Mouse (Mus musculus) gastrocnemius, postnatal 14 days (tissue): ENCODE results near the gene Mlxipl. TPM values are rescaled to one million over a fixed set of nuclear protein-coding genes. Genes with fewer than 3 reads are reported as not detected.
A peak's percentile ranks its signal among the peaks of the same experiment; 100 is the strongest.

Experiments
- DNase-seq: peaks from one replicate; pipeline ENCODE4 v3.0.0; 2021; ENCODE audit warnings: mixed read lengths
- intact Hi-C: fragments of 180-260 bp; cut with DNase I; formaldehyde crosslinking; loops from one replicate; pipeline ENCODE4 v1.15.1; 2025; ENCODE audit warnings: low total_unique reads
- total RNA-seq, 2 experiments: library from RNA; stranded (reverse); gene quantifications; 2 replicates each; pipeline ENCODE4 v1.2.3; 2021

The Mlxipl gene
- total RNA-seq, 2 experiments from 2014 or later, result 37.5 to 40.6 TPM

- DNase-seq, result peak; percentile 21
- intact Hi-C loops, result loop anchor here (10.0 kb wide), 1 partner anchor 62 kb away; no protein-coding TSS in a partner anchor
Observed at GRCm38 (mm10) chr5:135076931-135077505, 12.7 kb upstream of the Mlxipl start.

DNA sequence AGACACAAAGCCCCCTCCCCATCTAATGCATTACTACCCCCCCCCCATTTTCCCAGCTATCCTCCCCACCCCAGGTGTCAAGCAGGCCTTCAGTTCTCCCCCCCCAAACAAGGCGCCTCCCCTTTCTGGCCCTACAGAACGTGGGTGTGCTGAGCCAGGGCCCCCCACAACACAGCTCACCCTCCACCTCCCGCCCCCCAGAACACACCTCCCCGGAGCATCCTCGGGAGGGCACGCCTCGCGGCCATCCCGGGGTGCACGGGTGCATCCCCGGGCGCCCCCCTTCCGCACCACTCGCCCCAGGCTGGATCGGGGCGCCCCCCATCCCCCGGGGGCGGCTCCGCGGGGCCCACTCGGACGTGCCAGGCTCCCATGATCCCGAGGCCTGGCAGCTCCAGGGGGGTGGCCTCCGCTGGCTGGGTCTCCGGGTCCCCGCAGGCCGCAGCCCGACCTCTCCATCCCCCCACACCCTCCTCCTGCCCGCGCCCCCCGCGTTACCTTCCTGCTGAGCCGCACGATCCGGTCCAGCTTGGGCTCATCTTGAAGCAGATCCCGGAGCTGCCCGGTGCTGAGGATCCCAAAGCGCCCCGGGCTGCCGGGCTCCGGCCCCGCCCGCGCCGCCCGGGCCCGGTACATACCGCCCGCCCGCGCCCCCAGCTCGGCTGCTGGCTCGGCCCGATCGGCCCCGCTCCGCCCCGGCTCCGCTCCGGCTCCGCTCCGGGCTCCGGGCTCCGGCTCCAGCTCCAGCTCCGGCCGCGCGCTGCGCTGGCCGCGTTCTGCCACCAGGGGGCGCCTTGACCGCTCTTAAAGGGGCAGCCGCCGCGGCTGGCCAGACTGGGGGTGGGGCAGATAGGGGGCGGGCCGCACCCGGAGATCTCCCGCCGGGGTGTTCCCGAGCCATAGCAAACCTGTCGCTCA is 11.9 kb upstream of the Mlxipl start, which contains the start of gene Vps37d:
Gene Vps37d, minus strand, starts transcription at position 703 of the 918 bp plus-strand sequence.
- intact Hi-C loops, result loop anchor here (10.0 kb wide), 1 partner anchor 63 kb away; no protein-coding TSS in a partner anchor
- peak; percentile 93 for DNase-seq

GRCm38 (mm10) chr5:135078482-135078810 is 11.2 kb upstream of the Mlxipl start:
- intact Hi-C loops, result loop anchor here (10.0 kb wide), 1 partner anchor 64 kb away; no protein-coding TSS in a partner anchor

GRCm38 (mm10) chr5:135079578-135079977 is 10.1 kb upstream of the Mlxipl start:
- no peak for DNase-seq
- intact Hi-C loops, result loop anchor here (10.0 kb wide), 1 partner anchor 65 kb away; no protein-coding TSS in a partner anchor

More at GRCm38 (mm10) chr5:135078482-135078810, 11.2 kb upstream of the Mlxipl start:
- DNase-seq, result peak; percentile 18

DNA sequence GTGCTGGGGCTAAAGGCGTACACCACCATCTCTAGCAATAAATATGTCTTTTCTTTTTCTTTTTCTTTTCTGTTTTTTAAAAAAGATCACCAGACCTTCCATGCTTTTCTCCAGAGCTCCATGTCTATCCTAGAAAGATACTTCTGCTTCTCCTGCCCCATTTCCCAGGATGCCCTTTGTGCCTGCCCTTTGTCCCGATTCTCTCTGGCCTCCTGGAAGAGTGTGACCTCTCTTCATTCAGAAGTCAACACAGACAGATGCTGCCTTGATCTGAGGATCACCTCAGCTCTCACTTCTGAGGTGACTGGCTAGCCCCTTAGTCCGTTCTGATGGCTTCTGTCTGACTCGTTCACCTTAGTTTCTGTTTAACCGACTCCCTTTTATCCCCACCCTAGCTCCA is 9.2 kb upstream of the Mlxipl start:
- intact Hi-C loops, result no loop called here
- no peak for DNase-seq

GRCm38 (mm10) chr5:135086871-135087270 is 2.8 kb upstream of the Mlxipl start:
- no peak for DNase-seq
- intact Hi-C loops, result no loop called here

DNA sequence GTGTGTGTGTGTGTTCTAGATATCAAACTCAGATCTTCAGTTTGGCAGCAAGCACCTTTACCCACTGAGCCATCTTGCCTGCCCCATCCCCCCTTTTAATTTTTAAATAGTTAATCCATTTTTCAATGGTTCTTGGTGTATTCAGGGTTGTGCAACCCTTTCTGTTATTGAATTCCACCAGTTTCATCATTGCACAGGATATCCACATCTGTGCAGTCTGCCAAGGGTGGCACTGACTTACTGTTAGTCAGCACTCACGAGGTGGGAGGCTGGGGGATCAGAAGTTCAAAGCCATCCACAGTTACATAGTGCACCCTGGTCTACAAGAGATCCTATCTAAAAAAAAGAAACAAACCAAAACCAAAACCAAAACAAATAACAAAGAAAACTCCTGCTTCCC is 11.3 kb downstream of the Mlxipl start:
- no peak for DNase-seq
- intact Hi-C loops, result no loop called here

GRCm38 (mm10) chr5:135103999-135104660 is 14.4 kb downstream of the Mlxipl start:
- DNase-seq, result no peak
- intact Hi-C loops, result no loop called here

GRCm38 (mm10) chr5:135106758-135107256 is 17.1 kb downstream of the Mlxipl start:
- intact Hi-C loops, result no loop called here
- peak; percentile 85 for DNase-seq

DNA sequence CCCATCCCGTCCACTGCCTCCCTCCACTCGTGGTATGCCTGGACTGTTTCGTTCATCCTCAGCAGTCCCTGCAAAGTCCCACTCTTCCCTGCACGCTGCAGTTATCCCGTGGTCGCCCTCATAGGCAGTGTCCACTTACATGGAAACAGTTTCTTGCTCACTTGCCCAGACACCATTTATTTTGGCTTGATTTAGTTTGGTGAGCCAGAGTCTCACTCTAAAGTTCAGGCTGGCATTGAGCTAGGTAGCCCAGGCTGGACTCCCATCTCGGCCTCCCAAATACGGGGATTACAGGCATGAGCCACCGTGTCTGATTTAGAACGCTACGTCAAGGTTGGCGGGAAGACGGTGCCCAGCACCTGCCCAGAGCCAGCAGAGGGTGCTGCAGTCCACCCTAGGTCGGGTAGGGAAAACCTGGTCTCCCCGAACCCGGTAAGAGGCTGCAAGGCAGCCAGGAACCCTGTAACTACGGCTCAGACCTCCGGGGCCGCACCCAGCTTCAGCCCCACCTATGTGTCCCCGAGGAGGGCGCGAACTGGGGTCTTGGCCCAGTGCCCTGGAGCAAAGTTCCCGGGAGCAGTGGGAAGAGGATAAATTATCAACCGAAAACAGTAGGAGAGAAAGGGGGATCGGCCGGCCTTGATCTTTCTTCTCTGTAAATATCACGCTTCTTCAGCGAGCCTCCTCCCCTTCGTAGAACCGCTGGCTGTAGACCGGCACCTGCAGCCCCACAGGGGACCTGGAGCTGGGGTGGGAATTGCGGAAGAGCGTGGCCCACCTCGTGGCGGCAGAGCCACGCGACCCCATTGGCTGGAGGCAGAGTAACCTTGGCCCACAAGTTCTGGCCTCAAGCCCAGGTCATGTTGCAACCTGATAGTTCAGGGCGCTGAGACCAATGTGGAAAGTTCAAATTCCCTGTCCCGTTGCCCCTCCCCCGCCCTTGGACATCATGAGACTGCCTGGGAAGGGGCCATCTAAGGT is 18.1 kb downstream of the Mlxipl start:
- intact Hi-C loops, result no loop called here
- peak; percentile 86 for DNase-seq

- no peak for DNase-seq
- intact Hi-C loops, result no loop called here
Observed at GRCm38 (mm10) chr5:135109017-135109416, 19.3 kb downstream of the Mlxipl start.

- intact Hi-C loops, result no loop called here
- no peak for DNase-seq
Observed at GRCm38 (mm10) chr5:135109426-135109825, 19.7 kb downstream of the Mlxipl start.

- intact Hi-C loops, result loop anchor here (10.0 kb wide), 1 partner anchor 175 kb away; no protein-coding TSS in a partner anchor
Observed at GRCm38 (mm10) chr5:135109976-135110375, 20.3 kb downstream of the Mlxipl start.

DNA sequence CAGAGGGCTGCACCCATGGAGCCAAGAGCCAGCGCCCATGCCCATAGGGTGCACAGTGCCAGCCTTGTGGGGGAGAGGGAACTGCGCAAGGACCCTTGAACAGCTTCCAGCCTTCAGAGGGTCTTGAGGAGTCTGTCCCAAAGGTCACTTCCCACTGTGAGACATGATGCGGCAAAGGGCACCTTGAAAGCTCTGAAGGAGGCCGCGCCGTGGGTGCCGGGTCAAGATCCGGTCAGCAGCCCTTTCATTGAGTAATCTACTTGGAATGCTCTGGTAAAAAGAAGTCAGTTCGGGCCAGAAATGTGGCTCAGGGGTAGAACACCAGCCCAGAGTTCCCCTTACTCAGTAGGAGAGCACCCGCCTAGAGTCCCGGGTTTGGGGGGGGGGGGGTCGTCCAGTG is 24.1 kb downstream of the Mlxipl start:
- DNase-seq, result no peak
- intact Hi-C loops, result loop anchor here (10.0 kb wide), 1 partner anchor 171 kb away; no protein-coding TSS in a partner anchor

More at GRCm38 (mm10) chr5:135109976-135110375, 20.3 kb downstream of the Mlxipl start:
- DNase-seq, result no peak

GRCm38 (mm10) chr5:135115241-135115640 is 25.6 kb downstream of the Mlxipl start:
- no peak for DNase-seq
- intact Hi-C loops, result loop anchor here (5.0 to 10.0 kb wide), 2 partner anchors 77 to 170 kb away; no protein-coding TSS in a partner anchor

DNA sequence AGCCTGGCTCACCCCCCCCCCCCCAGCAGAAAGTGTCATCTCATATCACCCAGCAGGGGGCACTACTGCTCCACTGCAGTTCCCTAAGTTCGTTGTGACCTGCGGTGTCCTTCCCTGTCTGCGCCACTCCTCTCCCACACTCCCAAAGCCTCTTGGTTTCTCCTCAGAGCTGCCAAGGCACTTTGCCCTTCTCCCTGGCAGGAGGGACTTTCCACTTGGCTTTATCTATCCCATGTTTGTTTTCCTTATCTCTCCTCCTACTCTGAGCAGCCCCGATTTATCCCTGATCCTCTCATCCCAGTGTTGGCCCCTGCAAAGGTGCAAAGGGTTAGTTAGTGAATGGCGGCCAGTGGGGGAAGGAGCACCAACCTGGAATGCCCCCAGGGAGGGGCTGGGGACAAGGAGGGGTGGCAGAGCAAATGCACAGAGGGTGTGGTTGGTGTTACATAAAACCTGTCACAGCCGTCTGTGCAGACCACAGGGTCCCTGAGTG is 28.9 kb downstream of the Mlxipl start:
- peak; percentile 63 for DNase-seq
- intact Hi-C loops, result loop anchor here (5.0 to 10.0 kb wide), 2 partner anchors 74 to 166 kb away; no protein-coding TSS in a partner anchor

GRCm38 (mm10) chr5:135120753-135121152 is 31.1 kb downstream of the Mlxipl start:
- DNase-seq, result no peak
- intact Hi-C loops, result no loop called here

- intact Hi-C loops, result no loop called here
- DNase-seq, result no peak
Observed at GRCm38 (mm10) chr5:135126121-135126520, 36.4 kb downstream of the Mlxipl start.
